Mouse (Mus musculus) layer of hippocampus, adult 11-12 months (tissue): Measurements from ENCODE around the gene Egfl7.

Source experiments
- DNase-seq: peaks from one replicate; pipeline ENCODE4 v3.0.0; 2022; ENCODE audit warnings: low spot score

Egfl7 gene

GRCm38 (mm10) chr2:26615459-26616124 lies 35.8 kb downstream of the Egfl7 start:
- DNase-seq: no peak

GRCm38 (mm10) chr2:26617331-26617730 lies 37.5 kb downstream of the Egfl7 start:
- DNase-seq: no peak

DNA sequence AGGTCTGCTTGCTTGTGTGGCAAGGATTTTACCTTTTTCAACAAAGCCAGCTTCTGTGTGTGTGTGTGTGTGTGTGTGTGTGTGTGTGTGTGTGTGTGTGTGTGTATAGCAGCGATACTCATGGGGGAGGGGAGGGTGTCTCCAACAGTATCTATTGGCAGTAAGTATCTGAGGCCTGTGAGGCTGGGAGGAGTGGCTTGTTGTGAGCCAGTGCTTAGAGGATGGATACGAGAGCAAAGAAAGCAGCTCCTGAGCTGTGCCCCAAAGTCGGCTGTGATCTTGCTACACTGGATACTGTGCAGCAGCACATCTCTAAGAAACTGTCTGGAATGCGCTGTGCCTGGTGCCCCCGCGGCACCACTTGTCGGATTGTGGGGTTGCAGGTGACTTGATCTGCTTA lies 38.1 kb downstream of the Egfl7 start:
- no peak for DNase-seq

- no peak for DNase-seq
Measured at GRCm38 (mm10) chr2:26621246-26621645, 41.4 kb downstream of the Egfl7 start.

- DNase-seq: no peak
Measured at GRCm38 (mm10) chr2:26622984-26623383, 43.2 kb downstream of the Egfl7 start.

DNA sequence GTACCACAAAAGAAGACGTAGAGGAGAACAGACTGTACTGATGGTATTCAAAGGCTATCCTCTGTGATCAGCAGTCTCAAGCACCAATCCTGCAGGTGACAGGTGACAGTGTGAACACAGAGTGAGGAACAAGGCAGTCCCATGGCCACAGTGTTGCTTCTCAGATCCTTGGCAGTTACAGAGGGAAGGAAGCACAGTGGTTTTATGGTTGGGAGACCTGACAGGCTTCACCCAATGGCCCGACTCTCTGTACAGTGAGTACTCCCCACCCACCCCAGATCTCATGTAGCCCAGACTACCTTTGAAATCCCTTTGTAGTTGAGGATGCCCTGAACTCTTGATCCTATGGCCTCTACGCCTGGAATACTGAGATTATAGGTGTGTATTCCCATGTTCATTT lies 45.6 kb downstream of the Egfl7 start:
- DNase-seq: no peak

GRCm38 (mm10) chr2:26626081-26626480 lies 46.3 kb downstream of the Egfl7 start:
- DNase-seq: no peak

DNA sequence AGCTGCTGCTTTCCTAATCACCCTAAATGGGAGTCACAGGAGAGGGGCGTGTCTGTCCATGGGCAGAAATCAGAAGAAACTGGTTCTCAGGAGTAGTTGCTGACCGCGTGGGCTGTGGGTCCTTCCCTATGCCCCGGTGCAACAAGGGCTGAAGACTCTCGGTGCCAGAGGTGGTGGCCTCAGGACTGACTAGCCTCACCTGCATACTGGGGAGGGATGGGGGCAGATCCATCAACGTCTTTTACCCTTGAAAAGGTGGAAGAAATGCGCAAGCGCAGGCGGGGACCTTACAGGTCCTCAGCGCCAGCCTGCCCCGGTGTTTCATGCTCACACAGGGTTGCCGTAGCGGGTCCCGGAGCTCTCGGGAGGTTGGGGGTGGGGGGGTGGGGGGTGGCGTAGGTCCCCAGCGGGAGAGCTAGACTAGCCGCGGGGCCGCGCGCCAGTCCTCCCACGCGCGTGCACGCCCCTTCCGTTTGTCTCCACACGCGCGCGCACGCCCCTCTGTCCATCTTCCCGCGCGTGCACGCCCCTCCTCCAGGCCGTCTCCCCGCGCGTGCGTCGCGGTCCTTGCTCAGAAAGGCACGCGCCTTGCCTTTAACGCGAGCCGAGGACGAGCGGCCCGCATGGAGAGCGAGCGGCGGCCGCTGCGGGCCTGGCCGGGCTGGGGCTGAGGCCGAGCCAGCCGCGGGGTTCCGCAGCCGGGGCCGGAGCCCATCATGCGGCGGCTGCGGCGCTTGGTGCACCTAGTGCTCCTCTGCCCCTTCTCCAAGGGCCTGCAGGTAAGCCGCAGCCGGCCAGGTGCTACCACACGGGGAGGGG lies 48.3 kb downstream of the Egfl7 start, which contains the start of gene Fam69b:
Gene Fam69b (plus strand): TSS at position 537 of the 819 bp plus-strand sequence.
- peak; percentile 89 for DNase-seq

DNA sequence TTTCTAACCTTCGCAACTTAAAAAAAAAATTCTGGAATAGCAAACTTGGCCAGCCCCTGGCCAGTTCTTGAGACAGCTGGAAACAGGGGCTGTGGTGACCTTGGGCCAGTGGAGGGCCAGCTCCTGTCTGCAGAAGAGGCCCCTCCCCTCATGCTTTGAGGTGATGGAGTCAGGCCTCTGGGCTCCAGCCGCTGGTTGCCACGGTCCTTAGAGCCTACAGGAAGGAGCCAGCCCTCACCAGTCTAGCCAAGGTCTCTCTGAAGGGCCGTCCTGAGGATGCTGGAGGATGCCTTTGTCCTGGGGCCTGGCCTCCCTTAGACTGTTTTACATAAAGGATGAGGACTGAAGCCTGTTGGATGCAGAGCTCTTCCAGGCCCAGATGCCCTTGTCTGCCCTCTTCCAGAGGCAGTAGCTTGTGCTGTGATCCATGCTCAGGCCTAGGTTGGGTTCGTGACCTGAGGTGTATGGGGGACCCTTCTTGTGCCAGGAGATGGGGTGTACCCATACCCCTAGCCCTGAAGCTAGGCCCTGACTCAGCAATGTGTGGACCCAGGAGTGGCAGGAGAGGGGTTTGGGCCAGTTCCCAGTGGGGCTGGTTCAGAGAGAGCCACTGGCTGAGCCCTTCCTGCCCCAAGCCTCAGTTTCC lies 49.1 kb downstream of the Egfl7 start:
- DNase-seq: no peak

DNA sequence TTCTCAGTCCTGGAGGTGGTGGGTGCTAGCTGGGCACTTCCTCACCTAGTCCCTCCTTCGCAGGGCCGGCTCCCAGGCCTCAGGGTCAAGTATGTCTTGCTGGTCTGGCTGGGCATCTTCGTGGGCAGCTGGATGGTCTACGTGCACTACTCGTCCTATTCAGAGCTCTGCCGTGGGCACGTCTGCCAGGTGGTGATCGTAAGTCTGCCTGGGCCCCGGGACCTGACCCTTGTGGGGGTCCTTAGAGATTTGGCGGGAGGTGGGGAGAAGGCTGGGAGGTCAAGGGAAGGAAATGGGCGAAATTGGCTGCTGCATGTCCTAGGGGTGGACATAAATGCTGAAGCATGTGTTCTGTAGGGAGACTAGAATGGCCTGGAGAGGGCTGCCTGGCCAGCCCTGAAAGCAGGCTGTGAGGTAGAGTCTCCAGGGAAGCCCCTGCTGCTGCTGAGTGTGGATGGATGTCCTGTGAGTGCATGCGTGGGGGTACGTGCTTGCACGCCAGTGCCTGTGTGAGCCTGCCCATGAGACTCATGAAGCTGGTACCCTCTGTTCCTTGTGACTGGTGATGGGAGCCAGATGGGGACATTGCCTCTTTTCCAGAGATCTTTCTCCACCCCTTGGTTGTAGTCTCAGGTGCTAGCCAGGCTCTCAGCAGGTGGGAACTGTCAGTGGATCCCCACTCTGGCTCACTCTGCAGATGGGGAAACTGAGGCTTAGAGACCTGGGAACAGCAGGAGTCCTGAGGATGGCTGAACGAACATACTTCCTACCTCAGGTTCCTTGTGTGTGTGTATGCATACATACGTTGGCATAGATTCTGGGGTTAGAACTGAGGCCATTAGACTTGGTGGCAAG lies 53.0 kb downstream of the Egfl7 start:
- no peak for DNase-seq

GRCm38 (mm10) chr2:26633953-26634530 lies 54.2 kb downstream of the Egfl7 start:
- DNase-seq: no peak

- no peak for DNase-seq
Measured at GRCm38 (mm10) chr2:26634629-26635488, 55.0 kb downstream of the Egfl7 start.

DNA sequence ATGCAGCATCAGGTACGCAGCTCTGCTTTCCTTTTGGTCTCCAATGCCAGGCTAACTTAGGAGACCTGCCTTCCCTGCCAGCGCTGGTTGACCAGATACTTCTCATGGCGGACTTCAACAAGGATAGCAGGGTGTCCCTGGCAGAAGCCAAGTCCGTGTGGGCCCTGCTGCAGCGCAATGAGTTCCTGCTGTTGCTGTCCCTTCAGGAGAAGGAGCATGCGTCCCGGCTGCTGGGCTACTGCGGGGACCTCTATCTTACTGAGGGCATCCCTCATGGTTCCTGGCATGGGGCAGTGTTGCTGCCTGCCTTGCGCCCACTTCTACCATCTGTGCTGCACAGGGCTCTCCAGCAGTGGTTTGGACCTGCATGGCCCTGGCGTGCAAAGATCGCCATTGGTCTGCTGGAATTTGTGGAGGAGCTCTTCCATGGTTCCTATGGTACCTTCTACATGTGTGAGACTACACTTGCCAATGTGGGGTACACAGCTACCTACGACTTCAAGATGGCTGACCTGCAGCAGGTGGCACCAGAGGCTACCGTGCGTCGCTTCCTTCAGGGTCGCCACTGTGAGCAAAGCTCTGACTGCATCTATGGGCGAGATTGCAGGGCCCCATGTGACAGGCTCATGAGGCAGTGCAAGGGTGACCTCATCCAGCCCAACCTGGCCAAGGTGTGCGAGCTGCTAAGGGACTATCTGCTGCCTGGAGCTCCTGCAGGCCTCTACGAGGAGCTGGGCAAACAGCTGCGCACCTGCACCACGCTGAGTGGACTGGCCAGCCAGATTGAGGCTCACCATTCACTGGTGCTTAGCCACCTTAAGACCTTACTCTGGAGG lies 55.9 kb downstream of the Egfl7 start:
- no peak for DNase-seq

GRCm38 (mm10) chr2:26636325-26636635 lies 56.5 kb downstream of the Egfl7 start:
- no peak for DNase-seq

DNA sequence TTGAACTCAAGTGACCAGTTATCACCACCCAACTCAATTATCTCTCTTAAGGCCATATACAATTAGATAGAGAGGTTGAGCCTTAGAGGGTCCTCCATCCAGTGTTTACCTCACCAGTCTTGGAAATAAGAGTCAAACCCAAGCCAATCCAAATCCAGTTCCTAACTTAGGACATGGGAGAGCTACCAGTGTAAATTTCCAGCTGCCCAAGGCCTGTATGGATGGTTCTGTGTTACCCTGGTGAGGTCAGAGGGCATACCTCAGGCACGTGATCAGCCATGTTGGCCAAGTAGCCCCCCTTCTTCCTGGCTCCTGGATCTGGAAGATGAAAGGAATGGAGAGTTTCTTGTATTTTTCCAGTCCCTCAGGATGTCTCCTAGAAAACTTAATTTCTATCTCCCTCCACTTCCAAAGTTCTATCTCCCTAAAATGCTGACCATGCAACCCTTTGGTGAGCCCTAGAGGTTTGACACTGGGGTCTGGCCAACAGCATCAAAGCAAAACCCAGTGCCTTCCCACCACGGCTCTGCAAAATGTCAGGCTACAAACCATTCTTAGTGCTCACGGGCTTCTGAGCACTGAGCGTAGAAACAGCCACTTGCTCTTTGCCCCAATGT lies 57.6 kb downstream of the Egfl7 start:
- DNase-seq: no peak

- DNase-seq: no peak
Measured at GRCm38 (mm10) chr2:26638039-26638438, 58.2 kb downstream of the Egfl7 start.

- no peak for DNase-seq
Measured at GRCm38 (mm10) chr2:26638572-26638971, 58.8 kb downstream of the Egfl7 start.

DNA sequence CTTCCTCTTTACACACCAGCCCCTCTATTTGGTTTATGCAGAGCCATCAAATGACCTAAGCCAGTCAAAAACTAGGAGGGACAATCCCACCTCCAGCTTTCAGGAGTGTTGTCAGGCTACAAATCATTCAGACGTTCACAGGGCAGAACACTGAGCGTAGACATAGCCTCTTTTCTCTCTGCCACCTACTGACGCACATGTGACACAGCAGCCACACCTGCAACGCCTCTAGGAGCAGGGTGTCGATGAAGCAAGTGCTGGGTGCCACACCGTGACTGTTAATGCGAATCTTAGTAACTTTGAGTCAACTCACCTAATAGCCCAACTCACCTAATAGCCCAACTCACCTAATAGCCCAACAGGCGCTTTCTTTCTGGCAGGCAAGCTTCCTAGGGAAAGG lies 59.3 kb downstream of the Egfl7 start:
- no peak for DNase-seq
